Mouse (Mus musculus) forebrain, embryonic 13.5 days (tissue): ENCODE measurements at regions not wholly inside any gene's neighbourhood (a gene's known extent, or its start where the extent isn't known, plus 50 kb on each side); places are given as distances from the start of the nearest gene placed in this dataset.

ENCODE experiments used
- ATAC-seq: fragments of 200-750 bp; cut with Nextera tagmentation; 2 replicates; pipeline ENCODE4 v1.8.0; 2017
- H3K27ac ChIP-seq: fragments of 300-500 bp; sonication (generic); 2 replicates; pipeline ENCODE4 v1.5.1; 2015; ENCODE audit warnings: inconsistent platforms, mild to moderate bottlenecking, moderate library complexity
- H3K27me3 ChIP-seq: fragments of 300-500 bp; sonication (generic); 2 replicates; pipeline ENCODE4 v1.6.1; 2015; ENCODE audit warnings: mild to moderate bottlenecking, inconsistent platforms
- H3K36me3 ChIP-seq: fragments of 300-500 bp; sonication (generic); 2 replicates; pipeline ENCODE4 v1.6.1; 2015; ENCODE audit warnings: mild to moderate bottlenecking, inconsistent platforms; ENCODE audit not compliant: poor library complexity, severe bottlenecking
- H3K4me1 ChIP-seq: fragments of 300-500 bp; sonication (generic); 2 replicates; pipeline ENCODE4 v1.6.1; 2015; ENCODE audit warnings: inconsistent platforms
- H3K4me2 ChIP-seq: fragments of 300-500 bp; sonication (generic); 2 replicates; pipeline ENCODE4 v1.6.1; 2015; ENCODE audit warnings: inconsistent platforms, mild to moderate bottlenecking, moderate library complexity
- H3K4me3 ChIP-seq: fragments of 300-500 bp; sonication (generic); 2 replicates; pipeline ENCODE4 v1.5.1; 2015; ENCODE audit warnings: mild to moderate bottlenecking, inconsistent platforms
- H3K9ac ChIP-seq: fragments of 300-500 bp; sonication (generic); 2 replicates; pipeline ENCODE4 v1.6.1; 2015; ENCODE audit warnings: mild to moderate bottlenecking, inconsistent platforms
- H3K9me3 ChIP-seq: fragments of 300-500 bp; sonication (generic); replicated peaks from 2 replicates; pipeline ENCODE4 v1.6.1; 2016; ENCODE audit warnings: inconsistent platforms
- WGBS: fragments of 180-500 bp; shearing (Covaris S2); methylation state at CpG from one replicate; pipeline ENCODE4 v1.1.7; 2015; 5-methylcytosine and 5-hydroxymethylcytosine counted together

DNA sequence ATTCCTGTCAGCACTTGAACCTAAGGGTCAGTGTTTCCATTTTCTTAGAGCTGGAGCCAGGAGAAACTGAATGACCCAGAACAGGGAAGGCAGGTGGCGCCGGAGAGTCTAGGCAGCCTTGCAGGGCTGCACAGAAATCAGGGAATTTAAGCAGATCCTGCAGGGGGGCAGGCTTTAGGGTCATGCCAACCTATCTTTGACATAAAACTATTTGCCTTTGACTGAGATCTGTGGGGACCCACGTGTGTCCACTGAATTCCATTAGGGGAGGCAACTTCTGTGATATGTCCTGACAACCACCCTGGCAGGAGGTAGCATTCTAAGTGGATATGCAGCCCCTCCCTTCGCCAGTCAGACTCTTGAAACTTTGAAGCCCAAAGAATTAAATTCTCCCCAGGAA is 135.6 kb upstream of the Ctnna2 start:
- peaks cover 5% of the 10 kb centered on the region; the same call in 1 of the 2 replicates for H3K4me1 ChIP-seq
- H3K27me3 ChIP-seq = no peaks in the 10 kb centered on the region
- H3K4me3 ChIP-seq = no peak overlapping the region
- H3K4me2 ChIP-seq = no peak overlapping the region
- H3K36me3 ChIP-seq = no peaks in the 10 kb centered on the region
- ATAC-seq = no peak
- no peak overlapping the region for H3K27ac ChIP-seq
- no peaks in the 10 kb centered on the region for H3K9me3 ChIP-seq
- 32% methylated on average over 4 of the region's 4 CpGs for WGBS
- H3K9ac ChIP-seq = no peak overlapping the region

DNA sequence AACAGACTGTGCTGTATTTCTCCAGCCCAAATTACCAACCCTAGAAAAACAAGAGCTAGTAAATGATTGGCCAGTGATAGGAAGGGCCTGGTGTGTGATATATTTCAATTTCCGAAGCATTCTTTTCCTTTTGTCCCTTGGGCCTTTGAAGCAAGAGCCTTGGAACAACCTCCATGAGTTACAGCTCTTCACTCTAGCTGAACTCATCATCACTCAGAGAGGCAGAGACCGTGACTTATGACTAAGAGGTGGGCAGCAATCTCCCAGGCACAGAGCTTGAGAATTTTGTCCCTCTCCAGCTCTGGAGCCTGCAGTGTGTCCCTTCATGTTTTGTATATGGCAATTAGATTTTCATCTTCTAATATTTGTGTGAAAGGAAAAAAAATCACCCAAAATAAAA is 103.0 kb upstream of the Ctnna2 start:
- Histone ChIP-seq H3K27ac (no peak overlapping the region), H3K36me3 (no peaks in the 10 kb centered on the region), H3K4me1 (no peaks in the 10 kb centered on the region), H3K9ac (no peak overlapping the region), H3K4me3 (no peak overlapping the region), H3K9me3 (no peaks in the 10 kb centered on the region), H3K27me3 (no peaks in the 10 kb centered on the region), H3K4me2 (no peak overlapping the region)
- ATAC-seq = no peak
- WGBS = 89% methylated on average over 2 of the region's 2 CpGs

DNA sequence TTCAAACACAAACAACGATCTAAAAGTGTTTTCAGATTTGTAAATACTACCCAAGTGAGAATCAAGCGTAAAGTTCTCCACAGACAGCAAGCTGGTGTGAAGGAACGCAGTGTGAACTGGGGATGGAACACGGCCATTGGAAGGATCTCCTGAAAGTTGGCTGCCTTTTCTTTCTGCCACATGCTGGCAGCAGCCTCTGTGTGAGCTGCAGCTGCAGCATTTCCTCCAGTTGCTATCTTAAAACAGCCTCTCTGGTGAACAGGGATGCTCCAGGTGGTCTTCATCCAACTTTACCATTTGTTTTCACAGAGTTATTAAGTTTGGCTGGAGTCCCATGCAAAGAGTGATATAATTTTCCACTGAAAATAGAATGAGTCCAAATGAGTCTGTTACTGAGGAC is 99.4 kb upstream of the Ctnna2 start:
- Histone ChIP-seq H3K4me3 (no peak overlapping the region), H3K4me2 (no peak overlapping the region), H3K4me1 (no peaks in the 10 kb centered on the region), H3K9ac (no peak overlapping the region), H3K9me3 (no peaks in the 10 kb centered on the region), H3K27ac (no peak overlapping the region), H3K36me3 (no peaks in the 10 kb centered on the region), H3K27me3 (no peaks in the 10 kb centered on the region)
- WGBS = 79% methylated on average over 4 of the region's 4 CpGs
- ATAC-seq = no peak

DNA sequence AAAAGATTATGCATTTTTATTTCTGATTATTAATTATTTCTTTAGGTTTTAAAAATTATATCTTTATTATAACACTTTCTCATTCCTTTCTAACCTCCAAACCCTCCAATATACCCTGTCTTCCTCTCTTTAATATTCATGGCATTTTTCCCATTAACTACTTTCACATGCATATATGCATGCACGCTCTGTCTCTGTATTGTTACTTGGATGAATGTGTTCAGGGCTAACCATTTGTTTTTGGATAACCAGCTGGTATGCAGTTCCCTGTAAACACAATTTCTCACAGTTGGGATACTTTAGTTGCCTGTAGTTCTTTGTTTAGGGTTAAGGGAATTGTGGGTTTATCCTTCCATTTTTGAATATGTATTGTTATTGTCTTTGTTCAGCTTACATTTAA is 86.8 kb upstream of the Ctnna2 start:
- Histone ChIP-seq H3K9me3 (no peaks in the 10 kb centered on the region), H3K4me3 (no peak overlapping the region), H3K4me1 (peaks cover 11% of the 10 kb centered on the region), H3K9ac (no peak overlapping the region), H3K27ac (peak overlapping the region; percentile 57; the same call in 1 of the 2 replicates), H3K36me3 (no peaks in the 10 kb centered on the region), H3K27me3 (no peaks in the 10 kb centered on the region), H3K4me2 (no peak overlapping the region)
- peak; percentile 83; the same call in 1 of the 2 replicates for ATAC-seq
- 37% methylated on average over 1 of the region's 1 CpGs for WGBS

DNA sequence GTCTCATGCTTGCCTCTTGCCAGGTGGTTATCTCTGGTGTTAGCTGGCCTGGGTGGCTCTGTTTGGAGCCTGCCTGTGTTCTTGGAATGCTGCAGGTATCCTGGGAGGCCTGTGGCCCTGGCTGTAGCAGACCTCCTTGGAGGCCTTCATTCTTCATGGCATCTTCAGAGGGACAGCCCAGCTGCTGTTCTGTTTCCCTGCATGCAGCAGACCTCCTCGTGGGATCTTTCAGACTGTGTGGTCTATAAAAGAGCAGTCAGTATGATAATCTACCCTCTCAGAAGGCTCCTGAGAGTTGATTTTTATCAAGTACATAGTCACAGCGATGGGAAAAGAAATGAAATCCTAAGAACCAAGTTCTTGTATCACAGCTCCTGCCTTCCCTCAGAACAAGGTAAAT is 86.2 kb upstream of the Ctnna2 start:
- H3K4me1 ChIP-seq = peaks cover 11% of the 10 kb centered on the region
- no peaks in the 10 kb centered on the region for H3K27me3 ChIP-seq
- H3K36me3 ChIP-seq = no peaks in the 10 kb centered on the region
- 0 out of 2 replicates have a peak, but pooled peaks have one; percentile 33 for ATAC-seq
- H3K4me2 ChIP-seq = no peak overlapping the region
- H3K27ac ChIP-seq = no peak overlapping the region; the same call in 1 of the 2 replicates
- H3K9me3 ChIP-seq = no peaks in the 10 kb centered on the region
- WGBS = 50% methylated on average over 2 of the region's 2 CpGs
- no peak overlapping the region for H3K4me3 ChIP-seq
- no peak overlapping the region for H3K9ac ChIP-seq
